In genomic region chr1:125470805-125471648, GRCm38 (mm10) we compare ENCODE assay signal across 18 mouse cellular contexts. TPM values are rescaled to one million over a fixed set of nuclear protein-coding genes. Genes with fewer than 3 reads are reported as not detected.
DNase-seq lines count a peak whose midpoint lies in the region; ATAC-seq and TF ChIP-seq lines count a peak whose summit lies in the region.
"Had no signal": no experiment of that assay in that cellular context is flagged by ENCODE, and none has a peak within 500 bp of the region (broad histone marks: within the 10 kb centered on the region; RNA-seq: fewer than 3 reads in every experiment).

No protein-coding gene starts in this region.

- no peaks in the 10 kb centered on the region for H3K27me3 ChIP-seq in kidney, adult 2 months (replicated peaks; ENCODE audit: control insufficient read depth, insufficient read depth, low read length)
- H3K27me3 ChIP-seq in hindbrain, embryonic 16.5 days (replicated peaks; ENCODE audit: control insufficient read depth, insufficient read depth, low read length) = no peaks in the 10 kb centered on the region
- H3K27me3 ChIP-seq: heart, embryonic 12.5 days; limb, embryonic 12.5 days had no signal

- no peak overlapping the region for H3K4me2 ChIP-seq in hindbrain, embryonic 16.5 days (ENCODE audit: low read length)
- H3K4me2 ChIP-seq: heart, embryonic 12.5 days; limb, embryonic 12.5 days had no signal

- WGBS in kidney, adult 2 months = 77% methylated on average over 4 of the region's 4 CpGs
- 27% methylated on average over 4 of the region's 4 CpGs for WGBS in macrophage (ENCODE audit: missing documents)
- 84% methylated on average over 4 of the region's 4 CpGs for WGBS in hindbrain, embryonic 16.5 days

- no peak overlapping the region for H3K9ac ChIP-seq in hindbrain, embryonic 16.5 days (ENCODE audit: low read depth, low read length)
- H3K9ac ChIP-seq: heart, embryonic 12.5 days; limb, embryonic 12.5 days had no signal

- H3K79me2 ChIP-seq in macrophage (ENCODE audit: inconsistent target) = peaks cover 10% of the 10 kb centered on the region; the same call in 1 of the 2 replicates

- H3K4me3 ChIP-seq in kidney, adult 2 months (ENCODE audit: insufficient read depth, low read depth, low read length) = no peak overlapping the region
- H3K4me3 ChIP-seq in macrophage (ENCODE audit: inconsistent target) = no peak overlapping the region
- H3K4me3 ChIP-seq in hindbrain, embryonic 16.5 days (ENCODE audit: low read length) = no peak overlapping the region
- H3K4me3 ChIP-seq: erythroblast, embryonic 14.5 days; heart, embryonic 12.5 days; limb, embryonic 12.5 days had no signal

- H3K4me1 ChIP-seq in kidney, adult 2 months (ENCODE audit: control insufficient read depth, insufficient read depth, low read length) = no peaks in the 10 kb centered on the region
- H3K4me1 ChIP-seq in hindbrain, embryonic 16.5 days (ENCODE audit: control insufficient read depth, insufficient read depth, low read depth, low read length) = no peaks in the 10 kb centered on the region
- H3K4me1 ChIP-seq: limb, embryonic 12.5 days had no signal

- no peak for TF ChIP-seq POLR2A in kidney, adult 2 months (IDR thresholded peaks at IDR 0.05; ENCODE audit: low read depth, low read length)

- 0 out of 2 replicates have a peak overlapping the region, but pooled peaks have one; percentile 31 for H3K27ac ChIP-seq in kidney, adult 2 months (ENCODE audit: insufficient read depth, low read depth, low read length)
- peak overlapping the region; percentile 92 for H3K27ac ChIP-seq in macrophage
- H3K27ac ChIP-seq in hindbrain, embryonic 16.5 days (ENCODE audit: low read depth, low read length) = no peak overlapping the region
- H3K27ac ChIP-seq: limb, embryonic 12.5 days had no signal

- H3K36me3 ChIP-seq in kidney, adult 2 months (ENCODE audit: control insufficient read depth, insufficient read depth, low read length) = no peaks in the 10 kb centered on the region
- H3K36me3 ChIP-seq in macrophage (ENCODE audit: inconsistent target) = no peaks in the 10 kb centered on the region
- H3K36me3 ChIP-seq in hindbrain, embryonic 16.5 days (ENCODE audit: control insufficient read depth, insufficient read depth, low read length) = no peaks in the 10 kb centered on the region
- H3K36me3 ChIP-seq: heart, embryonic 12.5 days; limb, embryonic 12.5 days had no signal

- ATAC-seq in hindbrain, embryonic 16.5 days = no peak
- ATAC-seq: midbrain, embryonic 16.5 days had no signal

- no peak for TF ChIP-seq CTCF in kidney, adult 2 months (conservative IDR thresholded peaks at IDR 0.05; ENCODE audit: insufficient read depth, insufficient read length, low read depth, low read length)

- no peaks in the 10 kb centered on the region for H3K9me3 ChIP-seq in hindbrain, embryonic 16.5 days (ENCODE audit: control insufficient read depth, low read length)
- H3K9me3 ChIP-seq: heart, embryonic 12.5 days; limb, embryonic 12.5 days had no signal

- no peak for DNase-seq in kidney, adult 2 months
- DNase-seq in kidney, adult 9 months = no peak
- DNase-seq in spleen, postnatal 36 days (ENCODE audit: low spot score in 2 of 2) = peak; percentile 16 to 34
- no peak for DNase-seq in spleen, postnatal 4 days (ENCODE audit: low spot score in 2 of 2)
- no peak for DNase-seq in right cerebral cortex, postnatal 36 days (ENCODE audit: low spot score in 2 of 2)
- no peak for DNase-seq in thymus, postnatal 36 days
- DNase-seq: cerebellum, adult 11-12 months; cerebellum, postnatal 36 days; gastrocnemius, postnatal 25 days; kidney, adult 18-20 months; kidney, postnatal 25 days; right cerebral cortex, adult 18-20 months had no signal

RNA-seq across cellular contexts. Expression of gene Actr3, which starts 35.5 kb away (rescaled TPM):
- polyA plus RNA-seq in kidney, adult 2 months (2012; rRNA removed) = 38.6 and 55.6 TPM in 2 replicates
- total RNA-seq in macrophage (2018; cell fraction: chromatin; rRNA removed) = 1,000 to 10,000 TPM in 15 of 26 experiments, 100 to 1,000 TPM in 11; 551 to 1,238 (median 1,043) TPM
- 1,000 to 10,000 TPM in 2 of 26 experiments, 100 to 1,000 TPM in 24; 758 to 1,101 (median 899) TPM for total RNA-seq in macrophage (2018; cell fraction: cytosol; rRNA removed)
- total RNA-seq in macrophage (2018; cell fraction: nucleus; rRNA removed) = 1,000 to 10,000 TPM in 5 of 26 experiments, 100 to 1,000 TPM in 21; 496 to 1,177 (median 835) TPM
- polyA plus RNA-seq in macrophage (2018) = 655 to 1,117 TPM (median 796 TPM) in 3 replicates
- polyA plus RNA-seq in hindbrain, embryonic 16.5 days (2015; fragmentation: Nextera tagmentation; extraction: Ambion mirVana) = 221 and 232 TPM in 2 replicates

Comparison
In these comparisons a context has a peak if more than half of its experiments do, and no peak if none do; other contexts are left out.
1. DNase-seq: peak in spleen, postnatal 36 days (2 of 2); none in kidney, adult 2 months (single experiment), kidney, adult 9 months (single experiment), spleen, postnatal 4 days (0 of 2), right cerebral cortex, postnatal 36 days (0 of 2) and thymus, postnatal 36 days (0 of 2).